Mouse (Mus musculus) bone marrow, adult 2 months (tissue): Measurements from ENCODE around the gene Grm1.

Experiments
- CTCF ChIP-seq: fragments of 200-500 bp; IDR thresholded peaks from 2 replicates; pipeline ENCODE4 v1.5.1; 2011; ENCODE audit warnings: low read length, control low read depth; ENCODE audit not compliant: control insufficient read depth, insufficient read depth
- POLR2A ChIP-seq: fragments of 200-500 bp; IDR thresholded peaks from 2 replicates; pipeline ENCODE4 v1.6.1; 2011; ENCODE audit warnings: low read depth, mild to moderate bottlenecking, control low read depth, low read length, borderline replicate concordance; ENCODE audit not compliant: control insufficient read depth

DNA sequence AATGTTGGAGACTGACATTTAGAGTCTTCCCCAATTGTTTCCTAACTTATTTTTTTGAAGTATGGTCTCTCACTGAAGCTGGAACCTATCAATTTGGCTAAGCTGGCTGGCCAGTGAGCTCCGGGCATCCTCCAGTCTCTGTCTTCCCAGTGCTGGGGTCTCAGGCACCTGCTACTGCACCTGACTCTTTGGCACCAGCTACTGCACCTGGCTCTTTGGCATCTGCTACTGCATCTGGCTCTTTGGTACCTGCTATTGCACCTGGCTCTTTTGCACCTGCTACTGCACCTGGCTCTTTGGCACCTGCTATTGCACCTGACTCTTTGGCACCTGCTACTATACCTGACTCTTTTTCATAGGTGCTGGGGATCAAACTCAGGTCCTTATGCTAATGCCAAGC lies 291.7 kb downstream of the Grm1 start:
- TF ChIP-seq CTCF (no peak), POLR2A (no peak)
